Mouse (Mus musculus): ENCODE results near the gene Cep95.

Cep95 gene

DNA sequence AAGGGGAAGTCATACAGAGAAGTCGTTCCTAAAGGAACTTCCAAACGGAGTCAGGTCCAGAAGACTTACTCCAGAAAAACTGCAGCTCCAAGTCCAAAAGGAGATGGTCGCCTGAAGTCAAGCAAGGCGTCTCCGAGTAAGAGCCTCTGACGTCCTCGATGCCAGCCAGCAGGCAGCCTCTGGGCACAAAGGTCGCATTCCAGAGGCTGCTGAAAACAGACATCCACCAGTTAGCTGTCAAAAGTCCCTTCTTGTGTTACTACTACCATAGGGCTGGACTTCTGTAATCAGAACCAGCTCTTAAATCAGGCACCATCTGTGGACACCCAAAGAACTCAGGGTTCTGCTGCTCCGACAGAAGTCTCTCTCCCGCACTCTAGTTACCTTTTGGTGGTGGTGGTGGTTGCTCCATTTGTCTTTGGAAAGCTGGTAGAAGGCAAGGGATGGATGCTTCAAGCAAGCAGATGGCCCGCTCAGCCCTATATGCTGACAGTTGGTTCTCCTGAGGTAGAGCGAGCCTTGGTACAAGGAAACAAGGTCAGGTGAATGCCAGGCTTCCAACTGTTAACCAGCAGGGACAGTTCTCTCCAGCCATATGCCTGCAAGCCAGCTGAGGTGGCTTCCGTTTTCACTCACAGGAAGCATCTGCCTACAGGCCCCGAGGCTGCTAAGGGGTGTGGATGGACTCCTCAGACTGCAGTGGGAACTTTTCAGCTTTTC is 25.7 kb downstream of the Cep95 start:
- DNase-seq (ENCODE audit: low spot score in 2 of 2): no peak

DNA sequence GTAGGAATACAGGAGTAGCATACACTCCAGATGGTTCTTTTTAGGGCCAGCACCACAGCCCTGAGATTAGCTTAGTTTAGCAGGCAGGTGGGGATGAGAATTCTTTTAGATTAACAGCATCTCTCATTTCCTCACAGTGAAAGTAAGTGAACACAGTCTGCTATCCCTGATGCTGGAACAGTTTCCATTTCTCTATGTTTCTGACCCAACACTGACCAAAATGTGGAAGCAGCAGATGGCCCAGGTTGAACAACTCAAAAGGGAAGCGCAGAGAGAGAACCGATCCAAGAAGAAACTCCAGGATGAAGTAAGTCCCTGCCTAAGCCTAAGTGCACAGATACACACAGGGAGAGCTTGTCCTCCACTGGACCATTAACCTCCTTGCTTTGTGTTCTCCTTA is 26.3 kb downstream of the Cep95 start:
- no peak for DNase-seq (ENCODE audit: low spot score in 2 of 2)

DNA sequence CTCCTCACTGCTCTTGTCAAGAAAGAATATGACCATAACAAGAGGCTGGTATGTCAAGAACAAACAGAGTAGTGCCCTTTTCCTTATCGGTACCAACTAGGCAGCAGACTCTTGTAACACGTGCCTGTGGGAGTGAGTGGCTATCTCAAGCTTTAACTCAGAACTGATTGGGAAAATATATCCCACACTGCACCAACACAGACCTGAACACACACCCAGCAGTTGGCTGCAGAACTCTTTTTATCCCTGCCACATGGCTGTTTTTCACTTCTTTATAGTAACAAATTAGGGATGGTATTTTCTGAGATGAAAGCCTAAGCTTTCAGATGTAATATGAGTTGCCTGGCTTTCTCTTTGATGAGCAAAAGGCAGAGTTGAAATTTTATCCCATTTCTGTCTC is 26.7 kb downstream of the Cep95 start:
- DNase-seq (ENCODE audit: low spot score in 2 of 2): no peak

DNA sequence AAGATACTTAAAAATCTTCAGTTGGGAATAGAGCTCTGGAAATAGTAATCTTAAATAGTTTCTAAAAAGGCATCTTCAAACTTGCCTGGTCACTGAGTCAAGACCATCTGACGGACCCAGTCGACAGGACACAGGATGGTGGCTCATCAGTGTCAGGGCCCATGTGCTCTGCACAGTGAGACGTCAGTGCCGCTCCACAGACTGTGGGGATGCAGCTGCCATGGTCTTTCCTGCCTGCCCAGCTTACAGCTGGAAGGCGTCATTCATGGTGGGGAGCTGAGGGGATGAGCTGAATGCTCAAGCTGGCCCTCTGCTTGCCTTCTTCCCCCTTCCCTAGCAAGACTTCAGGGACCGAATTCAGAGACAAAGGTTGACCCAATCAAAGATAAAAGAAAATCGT is 27.3 kb downstream of the Cep95 start:
- DNase-seq (ENCODE audit: low spot score in 2 of 2): no peak

DNA sequence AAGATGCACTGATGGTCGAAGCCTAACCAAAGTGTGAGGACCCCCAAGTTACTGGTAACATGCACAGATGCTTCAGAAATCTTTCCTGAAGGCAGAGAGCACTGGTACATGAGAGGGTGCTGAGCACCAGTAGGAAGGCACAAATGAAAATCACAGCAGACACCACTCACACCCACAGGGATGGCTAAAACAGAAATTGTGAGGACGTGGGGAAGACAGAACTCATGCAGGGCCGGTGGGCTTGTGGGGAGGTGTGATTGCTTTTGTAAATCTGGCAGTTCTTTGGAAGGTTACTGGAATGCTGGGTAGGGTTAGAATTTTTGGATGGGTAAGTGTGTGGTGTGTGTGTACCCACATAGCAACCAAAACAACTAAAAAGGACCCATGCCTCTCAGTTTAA is 28.1 kb downstream of the Cep95 start:
- DNase-seq (ENCODE audit: low spot score in 2 of 2): no peak

DNA sequence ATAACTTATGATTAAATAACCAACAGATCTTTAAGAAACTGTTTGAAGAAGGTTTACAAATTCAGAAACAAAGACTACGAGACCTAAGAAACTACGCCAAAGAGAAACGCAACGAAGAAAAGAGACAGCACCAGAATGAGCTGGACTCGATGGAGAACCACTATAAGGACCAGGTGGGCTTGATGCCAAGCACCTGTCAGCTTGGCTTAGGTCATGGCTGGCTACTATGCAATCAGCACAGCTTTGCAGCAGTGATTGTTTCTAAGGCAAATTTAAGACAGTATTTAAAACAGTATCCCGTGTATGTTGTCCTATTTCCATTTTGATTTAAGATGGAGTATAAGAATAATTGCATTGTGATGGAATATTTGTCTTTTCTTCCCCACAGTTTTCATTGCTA is 28.8 kb downstream of the Cep95 start:
- no peak for DNase-seq (ENCODE audit: low spot score in 2 of 2)

DNA sequence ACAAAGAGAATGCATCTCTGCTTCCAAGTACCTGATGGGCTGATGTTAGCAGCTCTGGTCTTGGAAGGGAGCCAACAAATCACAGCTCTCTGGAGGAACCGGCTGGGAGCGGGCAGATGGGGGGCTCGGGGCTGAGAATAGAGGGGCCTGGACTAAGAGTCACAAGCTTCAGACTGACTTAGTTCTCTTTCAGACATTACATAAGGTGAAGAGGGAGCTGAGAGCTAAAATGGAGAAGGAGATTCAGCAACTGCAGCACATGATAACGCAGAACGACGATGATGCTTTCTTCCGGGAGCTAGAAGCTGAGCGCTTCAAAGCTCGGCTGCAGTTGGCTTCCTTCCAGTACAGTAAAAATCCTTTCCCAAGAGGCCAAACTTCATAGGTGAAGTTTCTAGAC is 29.3 kb downstream of the Cep95 start:
- DNase-seq (ENCODE audit: low spot score in 2 of 2): no peak

DNA sequence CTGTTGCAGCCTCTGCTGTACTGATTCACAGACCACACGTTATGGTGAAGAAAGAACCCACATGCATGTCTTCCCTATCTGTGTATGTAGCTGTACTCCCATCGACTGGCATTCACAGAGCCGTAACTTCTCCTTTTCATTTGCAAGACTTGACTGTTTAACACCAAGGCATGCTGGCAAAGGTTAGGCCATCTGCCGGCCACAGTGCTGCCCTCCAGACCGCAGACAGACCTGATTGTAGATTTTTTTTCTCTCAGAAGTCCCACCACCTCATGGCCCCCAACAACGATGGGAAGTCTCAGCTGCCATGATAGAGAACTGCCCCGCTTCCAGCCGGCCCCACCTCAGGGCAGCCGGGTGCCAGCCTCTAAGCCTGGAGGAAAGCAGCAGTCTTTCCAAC is 30.5 kb downstream of the Cep95 start:
- DNase-seq (ENCODE audit: low spot score in 2 of 2): no peak

DNA sequence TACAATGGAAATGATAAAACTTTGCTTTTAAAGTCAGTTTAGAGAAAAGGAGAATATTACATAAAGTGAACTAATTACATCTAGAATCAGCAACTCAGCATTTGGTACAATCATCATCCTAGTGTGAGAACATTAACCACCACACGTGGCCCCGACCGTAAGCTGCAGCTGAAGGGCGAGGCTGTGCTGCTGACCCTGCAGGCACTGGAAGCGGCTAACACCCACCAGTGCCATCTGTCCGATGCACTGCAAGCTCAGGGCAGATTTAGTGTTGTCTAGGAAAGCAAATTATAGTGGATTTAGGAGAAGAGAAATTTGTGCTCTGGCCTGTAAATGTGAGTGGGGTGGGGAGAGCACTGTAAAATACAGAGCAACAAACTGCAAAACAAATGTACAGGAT is 31.2 kb downstream of the Cep95 start:
- DNase-seq (ENCODE audit: low spot score in 2 of 2): no peak

DNA sequence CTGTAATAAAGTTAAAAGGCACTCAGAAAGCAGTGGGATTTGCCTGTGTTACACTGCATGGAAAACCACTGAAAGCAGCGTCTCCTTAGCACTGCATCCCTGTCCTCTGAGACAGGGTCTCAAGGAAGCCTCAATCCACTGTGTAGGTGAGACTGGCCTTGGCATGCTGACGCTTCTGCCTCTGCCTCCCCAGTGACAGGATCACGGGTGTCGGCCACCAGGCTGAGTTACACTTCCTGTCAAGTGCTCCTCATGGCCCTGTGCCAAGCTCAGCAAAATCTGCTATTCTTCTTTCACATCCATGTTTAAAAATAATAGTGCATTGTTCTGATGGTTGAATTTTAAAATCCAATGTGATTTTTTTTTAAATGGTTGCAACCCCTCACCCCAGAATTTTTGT is 31.9 kb downstream of the Cep95 start:
- DNase-seq (ENCODE audit: low spot score in 2 of 2): peak; percentile 69

DNA sequence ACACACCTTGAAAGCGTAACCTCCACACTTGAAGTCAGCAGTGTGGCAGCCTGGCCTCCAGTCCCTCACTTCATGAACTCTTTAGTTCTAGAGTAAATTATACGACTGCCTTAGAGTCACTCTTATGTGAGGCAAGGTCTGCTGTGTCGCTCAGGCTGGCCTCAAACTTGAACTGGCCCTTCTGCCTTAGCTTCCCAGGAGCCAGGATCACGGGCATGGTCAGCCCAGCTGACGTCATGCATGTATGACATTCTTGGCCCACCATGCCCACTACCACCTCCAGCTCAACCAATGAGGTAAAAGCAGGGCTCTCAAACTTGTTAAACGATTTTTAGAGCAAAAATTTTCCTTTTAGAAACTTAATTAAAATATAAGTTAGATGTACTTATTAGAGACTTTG is 32.3 kb downstream of the Cep95 start:
- no peak for DNase-seq (ENCODE audit: low spot score in 2 of 2)

DNA sequence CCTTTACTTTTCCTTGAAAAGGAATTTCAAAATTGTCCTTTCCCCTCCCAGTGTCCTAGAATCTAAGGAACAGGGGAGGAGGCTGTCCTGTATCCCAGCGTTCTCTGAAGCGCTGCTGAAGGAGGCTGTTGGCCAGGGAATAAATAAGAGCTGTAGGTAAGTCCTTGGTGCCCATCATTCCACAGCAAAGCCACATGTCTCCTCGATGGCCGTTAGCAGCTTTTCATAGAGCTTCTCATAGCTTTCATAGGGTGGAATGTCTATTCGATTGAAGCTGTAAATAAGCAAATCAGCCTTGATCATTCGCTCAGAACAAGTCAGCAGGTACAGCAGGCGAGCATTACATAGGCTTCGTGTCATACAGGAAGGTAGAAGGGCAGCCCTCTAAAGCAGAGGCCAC is 33.4 kb downstream of the Cep95 start:
- DNase-seq (ENCODE audit: low spot score in 2 of 2): no peak

DNA sequence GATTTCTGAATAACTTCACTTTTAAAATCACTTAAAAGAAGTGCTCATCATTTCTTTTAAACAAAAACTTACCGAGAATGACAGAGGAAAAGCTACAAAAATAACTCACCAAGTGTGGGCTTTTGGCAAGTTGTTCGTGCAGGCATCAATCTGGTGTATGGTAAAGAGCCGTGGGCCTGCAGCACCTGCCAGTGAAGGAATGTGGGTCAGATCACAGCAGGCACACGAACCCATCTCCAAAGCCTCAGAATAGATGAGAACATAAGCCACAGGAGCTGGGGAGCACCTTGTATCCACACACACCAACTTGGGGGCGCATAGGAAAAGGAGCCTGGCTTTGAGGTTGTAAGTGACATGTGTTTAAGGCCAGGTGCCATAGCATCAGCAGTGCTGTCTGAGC is 33.9 kb downstream of the Cep95 start:
- DNase-seq (ENCODE audit: low spot score in 2 of 2): peak; percentile 38 to 53

DNA sequence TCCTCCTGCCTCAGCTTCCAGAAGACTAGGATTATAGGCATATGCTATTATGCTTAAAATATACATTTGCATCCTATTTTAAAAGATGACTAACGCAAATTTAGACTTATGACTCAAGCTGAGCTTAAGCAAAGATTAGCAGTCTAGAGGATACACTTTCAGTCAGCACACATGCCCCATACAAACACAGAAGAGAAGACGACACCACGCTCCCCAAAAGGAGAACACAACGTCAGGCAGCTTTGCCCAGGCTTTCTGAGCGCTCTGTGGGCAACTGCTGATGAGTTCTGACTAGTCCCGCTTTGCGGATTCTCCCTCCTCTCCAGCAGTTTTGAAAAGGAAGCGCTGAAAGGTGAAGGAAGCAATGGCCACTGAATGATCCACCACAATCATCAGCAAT is 34.7 kb downstream of the Cep95 start:
- DNase-seq (ENCODE audit: low spot score in 2 of 2): no peak

DNA sequence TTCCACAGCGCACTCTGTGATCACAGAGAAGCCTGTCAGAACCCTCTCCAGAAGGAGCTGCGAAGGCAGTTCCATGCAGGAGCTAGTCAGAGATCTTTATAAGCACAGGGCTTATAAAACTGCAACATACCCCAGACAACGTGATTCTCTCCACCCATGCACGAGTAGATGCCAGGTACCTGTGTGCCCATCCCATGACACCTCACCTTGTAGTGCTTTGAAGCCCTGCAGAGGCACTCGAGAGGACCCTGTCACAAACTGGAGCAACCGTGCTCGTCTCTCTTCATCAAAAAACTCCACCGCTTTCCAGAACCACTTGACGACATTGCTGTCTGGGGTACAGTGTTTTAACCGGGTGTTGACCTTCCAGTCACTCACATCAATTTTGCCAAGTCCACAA is 35.4 kb downstream of the Cep95 start:
- no peak for DNase-seq (ENCODE audit: low spot score in 2 of 2)

DNA sequence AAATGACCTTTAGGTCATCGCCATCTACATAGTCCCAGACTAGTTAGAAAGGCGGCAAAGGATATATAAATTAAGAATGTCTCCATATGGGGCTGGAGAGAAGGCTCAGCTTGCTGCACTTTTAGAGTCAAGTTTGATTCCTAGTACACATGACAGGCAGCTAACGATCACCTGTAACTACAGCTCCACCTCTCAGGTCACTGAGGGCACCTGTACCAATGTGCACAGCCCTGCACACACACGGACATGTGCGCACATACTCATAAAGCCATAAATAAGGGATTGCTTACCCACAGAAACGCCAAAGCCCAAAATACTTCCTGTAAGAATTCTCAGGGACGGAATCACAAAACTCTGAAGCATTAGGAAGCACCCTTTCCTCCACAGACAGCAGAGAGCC is 39.0 kb downstream of the Cep95 start:
- no peak for DNase-seq (ENCODE audit: low spot score in 2 of 2)

DNA sequence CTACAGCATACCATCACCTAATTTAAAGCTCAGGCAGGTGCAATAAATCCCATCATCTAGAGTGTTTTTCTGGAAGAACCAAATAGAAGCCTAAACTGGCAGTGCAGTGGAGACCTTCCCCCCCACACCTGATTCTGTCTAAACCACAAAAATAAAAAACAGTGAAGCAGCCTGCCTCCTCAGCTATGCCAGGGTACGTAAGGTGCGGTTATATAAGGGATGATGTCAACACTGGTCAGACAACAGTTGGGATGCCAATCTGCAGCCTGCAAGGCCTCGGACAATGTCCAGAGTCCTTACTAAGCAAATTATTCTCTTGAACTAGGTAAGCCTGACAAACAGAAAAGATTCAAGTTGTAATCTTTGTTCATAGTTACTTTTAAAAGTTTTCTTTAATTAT is 53.0 kb downstream of the Cep95 start:
- no peak for DNase-seq (ENCODE audit: low spot score in 2 of 2)

DNA sequence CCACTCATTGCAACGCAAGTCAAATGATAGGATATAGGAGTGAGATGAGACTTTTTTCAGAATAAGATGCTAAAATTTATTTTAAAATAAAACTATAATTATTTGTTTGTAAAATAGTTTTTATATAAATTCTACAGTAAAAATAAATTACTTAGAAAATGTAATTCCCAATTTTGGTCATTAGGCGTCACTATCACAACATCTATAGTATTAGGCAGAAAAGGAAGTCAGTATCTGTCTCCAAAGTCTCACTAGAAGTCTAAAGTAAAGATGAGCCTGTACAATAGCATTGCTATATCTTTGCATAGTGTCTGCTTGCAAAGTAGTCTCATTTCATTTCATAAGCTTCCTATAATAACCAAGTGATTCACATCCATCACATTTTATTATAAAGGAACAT is 62.4 kb downstream of the Cep95 start:
- DNase-seq (ENCODE audit: low spot score in 2 of 2): no peak
